In the genomic region with DNA sequence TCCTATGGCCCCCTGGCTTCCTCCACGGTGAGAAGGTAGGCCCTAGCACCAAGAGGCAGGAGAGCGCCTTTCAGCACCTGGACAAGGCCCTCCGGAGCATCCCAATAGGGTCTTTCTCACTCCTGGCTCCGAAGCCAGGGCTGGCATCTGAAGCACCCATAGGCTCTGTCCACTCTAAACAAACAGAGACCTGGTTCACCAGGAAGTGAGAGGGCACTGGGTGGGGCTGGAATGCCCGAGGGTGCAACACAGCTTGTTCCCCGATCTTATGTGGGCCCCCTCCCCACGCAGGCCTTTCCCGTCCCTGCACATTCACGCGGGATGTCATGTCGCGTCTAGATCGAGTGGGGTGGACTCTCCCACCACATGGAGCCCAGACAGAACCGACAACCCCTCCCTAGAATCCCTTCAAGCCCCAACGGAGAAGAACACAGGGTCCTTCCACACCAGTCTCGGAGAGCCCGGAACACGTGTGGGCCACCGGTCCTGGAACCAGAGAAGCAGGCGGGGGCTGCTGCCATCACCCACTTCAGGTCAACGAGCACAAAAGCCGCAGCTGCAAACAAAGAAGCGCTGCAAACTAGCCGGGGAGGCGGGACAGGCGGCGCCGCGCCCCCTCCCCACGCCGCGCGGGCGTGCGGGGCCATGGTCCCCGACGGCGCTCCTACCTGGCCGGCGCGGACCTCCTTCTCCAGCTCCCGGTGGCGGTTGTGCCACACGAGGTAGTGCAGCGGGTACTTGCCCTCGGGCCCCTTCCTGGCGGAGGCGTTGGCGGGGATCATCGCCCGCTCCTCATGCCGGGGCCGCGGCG, we compare ENCODE assay signal across 8 mouse cellular contexts. TPM values are rescaled to one million over a fixed set of nuclear protein-coding genes. Genes with fewer than 3 reads are reported as not detected.
DNase-seq lines count a peak whose midpoint lies in the region; ATAC-seq and TF ChIP-seq lines count a peak whose summit lies in the region.

No protein-coding gene starts in this region.

- H3K9me3 ChIP-seq in forebrain, embryonic 11.5 days (ENCODE audit: control insufficient read depth, low read length): no peaks in the 10 kb centered on the region
- no peaks in the 10 kb centered on the region for H3K9me3 ChIP-seq in limb, embryonic 11.5 days (ENCODE audit: control insufficient read depth, low read length)
- H3K9me3 ChIP-seq in neural tube, embryonic 15.5 days (replicated peaks): no peaks in the 10 kb centered on the region

- no peak for DNase-seq in kidney, adult 2 months
- DNase-seq in kidney, adult 11 months: no peak
- peak; percentile 29 for DNase-seq in Muller cell, postnatal 12 days (ENCODE audit: inconsistent ontology term)
- DNase-seq in forebrain, embryonic 11.5 days (ENCODE audit: low spot score): peak; percentile 78
- DNase-seq in limb, embryonic 11.5 days (ENCODE audit: low spot score): peak; percentile 59
- no peak for DNase-seq in urinary bladder, postnatal 10 days (ENCODE audit: low spot score)
- no peak for DNase-seq in adrenal gland, postnatal 4 days (ENCODE audit: low spot score in 2 of 2)

- peak overlapping the region; percentile 83 for H3K4me2 ChIP-seq in forebrain, embryonic 11.5 days (ENCODE audit: low read depth, low read length, severe bottlenecking)
- peak overlapping the region; percentile 52 for H3K4me2 ChIP-seq in limb, embryonic 11.5 days (ENCODE audit: low read depth, severe bottlenecking)
- H3K4me2 ChIP-seq in neural tube, embryonic 15.5 days: peak overlapping the region; percentile 94

- no peaks in the 10 kb centered on the region for H3K27me3 ChIP-seq in kidney, adult 2 months (replicated peaks; ENCODE audit: control insufficient read depth, insufficient read depth, low read length)
- no peaks in the 10 kb centered on the region for H3K27me3 ChIP-seq in forebrain, embryonic 11.5 days (ENCODE audit: control insufficient read depth, insufficient read depth, low read length)
- no peaks in the 10 kb centered on the region for H3K27me3 ChIP-seq in limb, embryonic 11.5 days (ENCODE audit: control insufficient read depth, insufficient read depth, low read length)
- no peaks in the 10 kb centered on the region for H3K27me3 ChIP-seq in neural tube, embryonic 15.5 days (replicated peaks)

- peak overlapping the region; percentile 94 for H3K9ac ChIP-seq in forebrain, embryonic 11.5 days (ENCODE audit: low read length)
- H3K9ac ChIP-seq in limb, embryonic 11.5 days (ENCODE audit: low read length): peak overlapping the region; percentile 91
- H3K9ac ChIP-seq in neural tube, embryonic 15.5 days (replicated peaks): peak overlapping the region; percentile 93

- TF ChIP-seq POLR2A in kidney, adult 2 months (IDR thresholded peaks at IDR 0.05; ENCODE audit: low read depth, low read length): no peak

- peaks cover 11% of the 10 kb centered on the region for H3K4me1 ChIP-seq in kidney, adult 2 months (ENCODE audit: control insufficient read depth, insufficient read depth, low read length)
- H3K4me1 ChIP-seq in forebrain, embryonic 11.5 days (replicated peaks; ENCODE audit: control insufficient read depth, insufficient read depth, low read length): peaks cover 50% of the 10 kb centered on the region
- peaks cover 46% of the 10 kb centered on the region for H3K4me1 ChIP-seq in limb, embryonic 11.5 days (ENCODE audit: control insufficient read depth, insufficient read depth, low read length)
- H3K4me1 ChIP-seq in neural tube, embryonic 15.5 days: peaks cover 82% of the 10 kb centered on the region

- peak overlapping the region; percentile 61 for H3K4me3 ChIP-seq in kidney, adult 2 months (ENCODE audit: insufficient read depth, low read depth, low read length)
- peak overlapping the region; percentile 93 for H3K4me3 ChIP-seq in forebrain, embryonic 11.5 days (ENCODE audit: low read depth, low read length)
- peak overlapping the region; percentile 68 for H3K4me3 ChIP-seq in limb, embryonic 11.5 days (ENCODE audit: low read depth, low read length)
- peak overlapping the region; percentile 87 for H3K4me3 ChIP-seq in neural tube, embryonic 15.5 days (replicated peaks)

- 8% methylated on average over 55 of the region's 55 CpGs for WGBS in kidney, adult 2 months
- 2% methylated on average over 53 of the region's 55 CpGs for WGBS in forebrain, embryonic 11.5 days
- 2% methylated on average over 55 of the region's 55 CpGs for WGBS in limb, embryonic 11.5 days
- 2% methylated on average over 55 of the region's 55 CpGs for WGBS in neural tube, embryonic 15.5 days

- H3K27ac ChIP-seq in kidney, adult 2 months (ENCODE audit: insufficient read depth, low read depth, low read length): no peak overlapping the region
- H3K27ac ChIP-seq in forebrain, embryonic 11.5 days (ENCODE audit: low read depth, low read length): no peak overlapping the region; the same call in 1 of the 2 replicates
- peak overlapping the region; percentile 9; the same call in 1 of the 2 replicates for H3K27ac ChIP-seq in limb, embryonic 11.5 days (replicated peaks; ENCODE audit: low read depth, low read length)
- H3K27ac ChIP-seq in neural tube, embryonic 15.5 days (replicated peaks): peak overlapping the region; percentile 91

- no peak for TF ChIP-seq CTCF in kidney, adult 2 months (conservative IDR thresholded peaks at IDR 0.05; ENCODE audit: insufficient read depth, insufficient read length, low read depth, low read length)

- no peak for ATAC-seq in forebrain, embryonic 11.5 days (replicated peaks; ENCODE audit: low FRiP score)
- ATAC-seq in limb, embryonic 11.5 days (ENCODE audit: insufficient number of reproducible peaks, low FRiP score, low TSS enrichment, low read depth): no peak
- no peak for ATAC-seq in neural tube, embryonic 15.5 days (ENCODE audit: low FRiP score)

- H3K36me3 ChIP-seq in kidney, adult 2 months (ENCODE audit: control insufficient read depth, insufficient read depth, low read length): no peaks in the 10 kb centered on the region
- H3K36me3 ChIP-seq in forebrain, embryonic 11.5 days (ENCODE audit: control insufficient read depth, insufficient read depth, low read length): no peaks in the 10 kb centered on the region
- H3K36me3 ChIP-seq in limb, embryonic 11.5 days (ENCODE audit: control insufficient read depth, insufficient read depth, low read length): no peaks in the 10 kb centered on the region
- no peaks in the 10 kb centered on the region for H3K36me3 ChIP-seq in neural tube, embryonic 15.5 days

RNA-seq across cellular contexts. Expression of a gene that starts 0.5 kb away (rescaled TPM):
- 22.3 and 31.4 TPM in 2 replicates for polyA plus RNA-seq in kidney, adult 2 months (2012; rRNA removed)
- 19.0 and 22.0 TPM in 2 replicates for polyA plus RNA-seq in forebrain, embryonic 11.5 days (2014; fragmentation: Nextera tagmentation; extraction: Ambion mirVana)
- polyA plus RNA-seq in limb, embryonic 11.5 days (2014; fragmentation: Nextera tagmentation; extraction: Ambion mirVana): 12.8 and 13.3 TPM in 2 replicates
- polyA plus RNA-seq in neural tube, embryonic 15.5 days (2015; fragmentation: Nextera tagmentation; extraction: Ambion mirVana): 31.5 and 41.3 TPM in 2 replicates
- total RNA-seq in adrenal gland, postnatal 4 days (2021): 10 to 100 TPM; 16.3 to 21.8 TPM

RNA-seq across cellular contexts. Expression of a gene that starts 4.4 kb away (rescaled TPM):
- polyA plus RNA-seq in kidney, adult 2 months (2012; rRNA removed): 53.2 and 58.5 TPM in 2 replicates
- polyA plus RNA-seq in forebrain, embryonic 11.5 days (2014; fragmentation: Nextera tagmentation; extraction: Ambion mirVana): 19.2 and 21.2 TPM in 2 replicates
- 16.4 and 17.0 TPM in 2 replicates for polyA plus RNA-seq in limb, embryonic 11.5 days (2014; fragmentation: Nextera tagmentation; extraction: Ambion mirVana)
- 13.9 and 14.0 TPM in 2 replicates for polyA plus RNA-seq in neural tube, embryonic 15.5 days (2015; fragmentation: Nextera tagmentation; extraction: Ambion mirVana)
- 10 to 100 TPM; 79.8 to 87.9 TPM for total RNA-seq in adrenal gland, postnatal 4 days (2021)

RNA-seq across cellular contexts. Expression of a gene that starts 25.9 kb away (rescaled TPM):
- 2.7 and 3.2 TPM in 2 replicates for polyA plus RNA-seq in kidney, adult 2 months (2012; rRNA removed)
- polyA plus RNA-seq in forebrain, embryonic 11.5 days (2014; fragmentation: Nextera tagmentation; extraction: Ambion mirVana): 3.3 TPM in 2 replicates
- polyA plus RNA-seq in limb, embryonic 11.5 days (2014; fragmentation: Nextera tagmentation; extraction: Ambion mirVana): 0.71 and 1.3 TPM in 2 replicates
- polyA plus RNA-seq in neural tube, embryonic 15.5 days (2015; fragmentation: Nextera tagmentation; extraction: Ambion mirVana): 2.1 and 3.4 TPM in 2 replicates
- 10 to 100 TPM; 12.4 to 17.0 TPM for total RNA-seq in adrenal gland, postnatal 4 days (2021)

RNA-seq across cellular contexts. Expression of a gene that starts 26.8 kb away (rescaled TPM):
- polyA plus RNA-seq in kidney, adult 2 months (2012; rRNA removed): 4.4 and 7.9 TPM in 2 replicates
- 0.08 and 0.40 TPM in 2 replicates for polyA plus RNA-seq in forebrain, embryonic 11.5 days (2014; fragmentation: Nextera tagmentation; extraction: Ambion mirVana)
- polyA plus RNA-seq in limb, embryonic 11.5 days (2014; fragmentation: Nextera tagmentation; extraction: Ambion mirVana): 0.28 and 0.29 TPM in 2 replicates
- polyA plus RNA-seq in neural tube, embryonic 15.5 days (2015; fragmentation: Nextera tagmentation; extraction: Ambion mirVana): 1.3 and 1.5 TPM in 2 replicates
- 1 to 10 TPM; 3.8 to 6.0 TPM for total RNA-seq in adrenal gland, postnatal 4 days (2021)

RNA-seq across cellular contexts. Expression of a gene that starts 26.8 kb away (rescaled TPM):
- polyA plus RNA-seq in kidney, adult 2 months (2012; rRNA removed): 19.4 and 24.4 TPM in 2 replicates
- 32.2 and 35.8 TPM in 2 replicates for polyA plus RNA-seq in forebrain, embryonic 11.5 days (2014; fragmentation: Nextera tagmentation; extraction: Ambion mirVana)
- 42.2 and 43.4 TPM in 2 replicates for polyA plus RNA-seq in limb, embryonic 11.5 days (2014; fragmentation: Nextera tagmentation; extraction: Ambion mirVana)
- polyA plus RNA-seq in neural tube, embryonic 15.5 days (2015; fragmentation: Nextera tagmentation; extraction: Ambion mirVana): 15.3 and 20.3 TPM in 2 replicates
- 10 to 100 TPM; 17.5 to 19.1 TPM for total RNA-seq in adrenal gland, postnatal 4 days (2021)

Comparison
In these comparisons a context has a peak if more than half of its experiments do, and no peak if none do; other contexts are left out.
1. DNase-seq: peak in Muller cell, postnatal 12 days (single experiment), forebrain, embryonic 11.5 days (single experiment) and limb, embryonic 11.5 days (single experiment); none in kidney, adult 2 months (single experiment), kidney, adult 11 months (single experiment), urinary bladder, postnatal 10 days (single experiment) and adrenal gland, postnatal 4 days (0 of 2).
2. H3K27ac ChIP-seq: peak in limb, embryonic 11.5 days (single experiment) and neural tube, embryonic 15.5 days (single experiment); none in kidney, adult 2 months (single experiment) and forebrain, embryonic 11.5 days (single experiment).
3. Peak in every context shown above with its lines, with median percentiles within 50 percentile points of each other: H3K4me3 ChIP-seq, H3K4me2 ChIP-seq and H3K9ac ChIP-seq.